Mouse (Mus musculus) liver, postnatal 0 days (tissue): ENCODE measurements around the gene Sox5.

Experiments used
- CTCF ChIP-seq: sonication (generic); IDR thresholded peaks from 2 replicates; pipeline ENCODE4 v1.5.1; 2016; ENCODE audit warnings: antibody characterized with exemption, low read depth
- EP300 ChIP-seq: IDR thresholded peaks from 2 replicates; pipeline ENCODE4 v1.6.1; 2016; ENCODE audit warnings: antibody characterized with exemption, low read depth, mild to moderate bottlenecking

DNA sequence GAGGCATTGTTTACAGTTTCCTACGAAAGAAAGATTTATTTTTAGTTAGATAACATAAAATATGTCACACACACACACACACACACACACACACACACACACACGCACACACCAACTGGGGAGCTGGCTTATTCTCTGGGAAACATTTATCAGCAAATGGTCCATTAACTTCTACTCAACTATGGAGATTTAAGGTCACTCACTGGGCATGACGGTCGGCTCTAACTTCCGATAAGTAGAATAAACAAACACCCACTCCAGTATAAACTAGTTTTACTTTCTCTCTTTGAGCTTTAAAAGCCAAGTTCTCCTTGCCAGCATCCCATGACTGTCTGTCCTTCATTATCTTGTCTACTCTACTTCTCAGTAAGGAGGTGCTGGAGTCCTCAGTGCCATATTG, 33.8 kb upstream of the Sox5 start:
- TF ChIP-seq CTCF (no peak), EP300 (no peak)
